Mouse (Mus musculus): ENCODE results near the gene Cul1.

The Cul1 gene

GRCm38 (mm10) chr6:47572887-47573286, 119.7 kb downstream of the Cul1 start:
- in situ Hi-C loops (cut with MboI; ENCODE audit: low pct_unique_long_range_greater_than_20kb in 1 of 2, low sequenced_read_pairs in 2 of 2, unreplicated experiment in 1 of 2): no loop called here
